Mouse (Mus musculus) embryo, embryonic 11 days (tissue): ENCODE data around the gene Zkscan3.
A peak's percentile ranks its signal among the peaks of the same experiment; 100 is the strongest.
"Not testable (repeated sequence)": the region's sequence is repeated elsewhere in the genome, so short reads cannot be mapped to it uniquely, and the experiment has no call there.

Experiments used
- DNase-seq: peaks from one replicate; pipeline ENCODE4 v3.0.0-alpha.2; 2015

Gene Zkscan3

DNA sequence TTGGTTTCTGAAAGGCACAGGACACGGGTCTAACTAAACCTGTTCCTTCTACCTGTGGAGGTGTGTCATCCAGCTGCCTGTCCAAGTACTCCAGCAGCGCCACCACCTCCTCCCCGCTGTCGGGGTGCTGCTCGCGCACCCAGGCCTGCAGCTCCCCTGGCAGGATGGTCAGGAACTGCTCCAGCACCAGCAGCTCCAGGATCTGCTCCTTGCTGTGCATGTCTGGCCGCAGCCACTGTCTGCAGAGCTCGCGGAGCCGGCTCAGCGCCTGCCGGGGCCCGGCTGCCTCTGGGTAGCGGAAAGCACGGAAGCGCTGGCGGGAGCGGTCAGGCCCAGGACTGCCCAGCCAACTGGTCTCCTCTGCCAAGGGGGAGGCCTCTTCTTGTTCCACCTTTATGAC is 6.5 kb downstream of the Zkscan3 start:
- not testable (repeated sequence) for DNase-seq

DNA sequence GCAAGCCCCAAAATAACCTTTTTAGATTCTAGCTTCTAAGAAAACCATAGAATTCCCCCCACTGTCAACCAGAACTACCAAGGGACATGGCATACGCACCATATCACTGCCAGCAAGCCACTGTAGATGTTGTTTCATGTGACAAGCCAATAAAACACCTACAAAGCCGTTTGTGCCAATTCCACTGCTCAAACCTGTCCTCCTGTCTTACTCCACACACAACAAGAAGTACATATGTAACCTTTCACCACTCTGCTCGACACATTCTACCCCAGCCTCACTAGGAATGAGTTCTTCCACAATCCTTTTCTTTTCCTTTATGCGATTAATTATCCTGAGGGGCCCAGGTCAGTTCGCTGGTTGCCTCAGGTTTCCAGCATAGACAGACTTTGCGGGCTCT is 6.9 kb downstream of the Zkscan3 start:
- DNase-seq = no peak

DNA sequence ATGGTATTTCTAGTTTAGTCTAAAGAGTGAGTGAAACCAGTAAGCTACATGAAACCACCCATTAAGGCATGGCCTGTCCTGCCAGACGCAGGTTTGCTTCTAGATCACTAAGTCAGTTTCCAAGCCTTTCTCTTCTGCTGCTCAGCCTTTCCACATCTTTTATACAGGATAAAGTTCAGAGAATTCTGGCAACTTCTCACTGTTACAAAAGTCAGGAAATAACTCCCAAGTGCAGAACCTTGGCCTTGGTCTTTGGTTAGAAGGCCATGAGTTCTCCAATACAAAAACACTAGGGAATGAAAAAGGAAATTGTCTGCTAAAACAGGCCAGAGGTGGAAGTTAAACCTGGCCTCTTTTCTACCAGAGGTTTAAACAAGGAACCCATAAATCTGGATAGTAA is 7.3 kb downstream of the Zkscan3 start:
- no peak for DNase-seq

DNA sequence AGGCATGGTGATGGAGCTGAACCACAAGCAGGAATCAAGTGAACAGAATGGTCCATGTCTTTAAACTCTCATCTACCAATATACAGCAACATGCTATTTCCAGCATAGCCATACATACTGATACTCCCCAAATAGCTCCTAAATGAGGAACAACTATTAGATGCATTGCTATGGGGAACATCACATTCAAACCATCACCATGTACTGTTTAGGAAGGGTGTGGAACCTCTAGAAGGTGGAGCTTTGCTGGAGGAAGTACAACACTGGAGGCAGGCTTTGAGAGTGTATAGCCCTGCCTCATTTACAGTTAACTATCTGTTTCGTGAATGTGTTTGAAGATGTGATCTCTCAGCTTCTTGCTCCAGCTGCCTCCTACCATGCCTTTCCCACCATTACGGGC is 24.8 kb downstream of the Zkscan3 start:
- DNase-seq = no peak

DNA sequence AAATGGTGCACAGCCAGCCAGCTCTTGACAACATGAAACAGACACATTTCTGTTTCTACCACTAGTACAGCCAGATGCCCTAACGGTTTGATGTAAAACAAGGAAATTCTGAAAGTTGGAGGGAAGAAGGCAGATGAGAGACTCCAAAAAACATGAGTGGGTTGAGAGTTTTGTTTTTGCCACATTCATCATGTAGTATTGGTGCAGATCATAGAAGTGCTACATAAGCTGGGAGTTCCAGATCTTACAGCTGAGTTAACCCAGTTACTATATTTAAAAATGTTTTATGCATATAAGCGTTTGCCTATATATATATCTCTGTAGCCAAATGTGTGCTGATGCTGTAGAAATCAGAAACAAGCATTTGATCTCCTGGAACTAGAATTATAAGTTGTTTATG is 29.9 kb downstream of the Zkscan3 start:
- DNase-seq = no peak

DNA sequence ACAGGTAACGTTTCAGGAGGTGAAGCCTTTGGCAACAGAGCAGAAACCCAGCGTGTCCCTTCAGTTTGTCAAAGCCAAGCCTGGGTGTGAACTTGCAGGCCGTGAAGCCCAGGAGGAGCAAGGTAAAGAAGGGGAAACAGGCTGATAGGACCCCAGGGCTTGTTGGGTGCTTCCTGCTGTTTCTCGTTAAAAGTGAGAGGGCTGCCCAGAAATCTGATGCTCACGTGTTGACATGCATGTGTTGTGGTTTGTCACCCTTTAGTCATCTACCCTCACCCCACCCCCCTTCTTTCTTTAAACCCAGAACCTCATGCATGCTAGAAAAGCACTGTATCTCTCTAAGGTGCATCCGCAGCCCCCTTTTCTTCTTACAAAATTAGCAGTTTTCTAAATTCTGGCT is 35.9 kb downstream of the Zkscan3 start:
- DNase-seq = no peak

DNA sequence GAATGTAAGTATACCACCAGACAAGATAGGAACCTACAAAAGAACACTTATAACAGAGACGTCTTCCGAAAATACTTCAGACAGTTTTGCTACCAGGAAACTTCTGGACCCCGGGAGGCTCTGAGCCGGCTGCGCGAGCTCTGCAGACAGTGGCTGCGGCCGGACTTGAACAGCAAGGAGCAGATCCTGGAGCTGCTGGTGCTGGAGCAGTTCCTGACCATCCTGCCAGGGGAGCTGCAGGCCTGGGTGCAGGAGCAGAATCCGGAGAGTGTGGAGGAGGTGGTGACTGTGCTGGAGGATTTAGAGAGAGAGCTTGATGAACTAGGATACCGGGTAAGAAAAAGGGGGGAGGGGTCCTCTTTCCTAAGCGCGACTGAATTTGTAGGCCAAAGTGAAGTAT is 38.8 kb downstream of the Zkscan3 start:
- peak; percentile 9 for DNase-seq

DNA sequence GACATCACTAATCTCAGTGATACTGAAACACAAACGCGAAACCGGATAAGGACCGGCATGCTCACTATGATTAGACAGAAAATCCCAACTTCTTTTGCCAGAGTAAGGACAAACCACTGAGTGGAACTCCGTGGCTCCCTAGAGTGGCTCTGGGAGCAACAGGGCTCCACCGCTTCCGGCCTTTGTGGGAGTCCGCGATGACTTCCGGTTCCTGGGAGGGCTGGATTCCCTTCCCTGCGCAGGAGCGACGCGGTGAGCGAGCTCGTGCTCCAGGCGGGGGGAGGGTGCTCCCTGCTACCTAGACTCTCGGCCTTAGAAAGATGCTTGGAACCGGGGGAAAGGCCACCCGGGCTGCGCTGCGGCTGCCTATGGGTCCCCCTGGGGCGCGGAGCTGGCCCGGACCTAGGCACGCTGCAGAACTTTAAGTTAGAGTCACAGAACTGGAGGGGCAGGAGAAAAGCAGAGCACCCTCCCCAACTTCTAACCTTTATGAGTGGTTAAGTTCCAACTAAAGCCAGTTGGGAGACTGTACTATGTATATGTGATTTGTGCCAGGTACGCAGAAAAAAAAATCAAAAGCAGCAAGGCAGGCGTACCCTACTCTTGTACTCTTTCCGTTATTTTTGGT is 39.8 kb downstream of the Zkscan3 start, which contains the start of gene Zscan12:
TSS of gene Zscan12 (plus strand) at position 200 of the 628 bp plus-strand sequence.
- peak; percentile 98 for DNase-seq

DNA sequence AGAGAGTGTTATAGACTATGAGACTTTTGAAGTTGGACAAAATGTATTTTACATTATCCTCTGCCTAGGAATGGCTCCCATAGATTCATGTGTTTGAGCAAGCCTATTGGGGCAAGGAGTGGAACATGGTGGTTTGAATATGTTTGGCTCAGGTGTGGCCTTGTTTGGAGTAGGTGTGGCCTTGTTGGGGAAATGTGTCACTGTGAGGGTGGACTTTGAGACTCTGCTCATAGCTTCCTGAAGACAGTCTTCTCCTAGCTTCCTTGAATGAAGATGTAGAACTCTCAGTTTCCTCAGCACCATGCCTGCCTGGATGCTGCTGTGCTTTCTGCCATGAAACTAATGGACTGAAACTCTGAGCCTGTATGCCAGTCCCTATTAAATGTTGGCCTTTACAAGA is 52.0 kb downstream of the Zkscan3 start:
- no peak for DNase-seq

DNA sequence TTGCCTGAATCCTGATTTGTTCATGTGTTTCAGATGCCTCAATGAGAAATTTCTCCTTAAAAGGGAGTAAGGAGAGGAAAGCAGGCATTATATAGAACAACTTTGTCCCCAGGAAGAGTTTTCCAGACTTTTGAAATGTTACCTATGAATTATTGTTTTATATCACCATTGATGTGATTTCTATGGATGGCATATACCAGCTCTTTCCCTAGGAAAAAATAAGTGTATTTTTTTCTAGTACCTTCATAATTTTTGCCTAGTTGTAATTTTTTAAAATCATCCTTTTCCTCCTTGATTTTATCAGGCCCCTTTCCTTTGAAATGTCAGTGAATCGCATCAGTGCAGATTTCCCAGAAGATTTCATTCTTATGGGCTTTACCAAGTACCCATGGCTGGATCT is 55.9 kb downstream of the Zkscan3 start, which contains the start of gene Olfr1367:
TSS of gene Olfr1367 (plus strand) at position 301 of the 400 bp plus-strand sequence.
- no peak for DNase-seq
